Mouse (Mus musculus) liver, embryonic 14.5 days (tissue): ENCODE results near the gene Tbc1d20.

Source experiments
- CTCF ChIP-seq: IDR thresholded peaks from 2 replicates; pipeline ENCODE4 v1.5.1; 2016; ENCODE audit warnings: antibody characterized with exemption, low read depth, control low read depth
- EP300 ChIP-seq: IDR thresholded peaks from 2 replicates; pipeline ENCODE4 v1.6.1; 2016; ENCODE audit warnings: antibody characterized with exemption, low read depth

DNA sequence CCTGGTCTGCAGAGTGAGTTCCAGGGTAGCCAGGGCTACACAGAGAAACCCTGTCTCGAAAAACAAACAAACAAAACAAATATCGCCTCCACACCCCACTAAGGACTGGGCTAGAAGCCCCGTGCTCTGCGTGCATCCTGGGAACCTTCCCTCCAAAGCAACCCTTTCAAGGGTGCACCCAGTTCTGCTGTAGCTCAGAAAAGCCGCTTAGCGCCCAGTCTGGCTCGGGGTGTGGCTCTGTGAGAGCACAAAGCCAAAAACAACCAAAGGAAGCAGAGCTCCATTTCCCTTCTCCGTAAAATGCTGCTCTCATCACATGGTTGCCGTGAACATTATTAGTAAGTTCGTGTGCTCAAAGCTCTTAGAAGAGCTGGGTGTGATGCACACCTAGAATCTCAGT, 50.7 kb downstream of the Tbc1d20 start:
- TF ChIP-seq EP300 (no peak), CTCF (no peak)
